Mouse (Mus musculus) hindbrain, postnatal 0 days (tissue): ENCODE measurements around the gene Dtx3l. TPM values are rescaled to one million over a fixed set of nuclear protein-coding genes. Genes with fewer than 3 reads are reported as not detected.

Experiments used
- ATAC-seq: fragments of 200-750 bp; cut with Nextera tagmentation; 2 replicates; pipeline ENCODE4 v1.8.0; 2017; ENCODE audit warnings: mild to moderate bottlenecking, moderate TSS enrichment, moderate library complexity
- DNase-seq: peaks from one replicate; pipeline ENCODE4 v3.0.0-alpha.2; 2015; ENCODE audit warnings: low spot score
- H3K27ac ChIP-seq: fragments of 300-500 bp; sonication (generic); 2 replicates; pipeline ENCODE4 v1.5.1; 2014; ENCODE audit warnings: mild to moderate bottlenecking
- H3K27me3 ChIP-seq: fragments of 300-500 bp; sonication (generic); 2 replicates; pipeline ENCODE4 v1.6.1; 2014; ENCODE audit warnings: low read length, mixed read lengths; ENCODE audit not compliant: insufficient read depth
- H3K36me3 ChIP-seq: fragments of 300-500 bp; sonication (generic); 2 replicates; pipeline ENCODE4 v1.6.1; 2014; ENCODE audit warnings: low read length, mixed read lengths; ENCODE audit not compliant: insufficient read depth
- H3K4me1 ChIP-seq: fragments of 300-500 bp; sonication (generic); 2 replicates; pipeline ENCODE4 v1.6.1; 2014; ENCODE audit warnings: antibody characterized with exemption, low read length, mixed read lengths; ENCODE audit not compliant: insufficient read depth
- H3K4me2 ChIP-seq: fragments of 300-500 bp; sonication (generic); 2 replicates; pipeline ENCODE4 v1.6.1; 2014; ENCODE audit warnings: low read depth, mild to moderate bottlenecking, low read length, moderate library complexity, mixed read lengths
- H3K4me3 ChIP-seq: fragments of 300-500 bp; sonication (generic); 2 replicates; pipeline ENCODE4 v1.5.1; 2014; ENCODE audit warnings: low read length
- H3K9ac ChIP-seq: fragments of 300-500 bp; sonication (generic); replicated peaks from 2 replicates; pipeline ENCODE4 v1.6.1; 2014; ENCODE audit warnings: mild to moderate bottlenecking, low read length, moderate library complexity, mixed read lengths
- H3K9me3 ChIP-seq: fragments of 300-500 bp; sonication (generic); 2 replicates; pipeline ENCODE4 v1.6.1; 2016; ENCODE audit warnings: low read length, mixed read lengths
- CTCF ChIP-seq: IDR thresholded peaks from 2 replicates; pipeline ENCODE4 v1.5.1; 2016; ENCODE audit warnings: antibody characterized with exemption, control low read depth, low read depth
- WGBS: fragments of 180-500 bp; shearing (Covaris S2); extraction: QIAGEN DNeasy Blood & Tissue Kit; methylation state at CpG from one replicate; pipeline ENCODE4 v1.1.7; 2014; 5-methylcytosine and 5-hydroxymethylcytosine counted together
- polyA plus RNA-seq: library from polyadenylated mRNA; unstranded; fragments of >200 nt; fragmentation: Nextera tagmentation; extraction: Ambion mirVana; gene quantifications from 2 replicates; pipeline ENCODE4 v1.2.1, GENCODE M21; 2015
- total RNA-seq: library from RNA; depleted of rRNA; stranded (reverse); fragments of >200 nt; gene quantifications from 2 replicates; pipeline ENCODE4 v1.2.3, GENCODE M21; 2014; rRNA removed

Dtx3l gene
- total and polyA plus RNA-seq, 2 experiments from 2014 or later: 1.2 to 2.5 TPM

- H3K9me3 ChIP-seq: no peaks in the 10 kb centered on the region
- DNase-seq (no peak), ATAC-seq (no peak)
- 75% methylated on average over 7 of the region's 7 CpGs for WGBS
- no peaks in the 10 kb centered on the region for H3K27me3 ChIP-seq
- H3K27ac ChIP-seq: no peak overlapping the region
- H3K36me3 ChIP-seq: no peaks in the 10 kb centered on the region
- no peak overlapping the region for H3K4me3 ChIP-seq
- H3K9ac ChIP-seq: no peak overlapping the region
- no peak for TF ChIP-seq CTCF
- no peaks in the 10 kb centered on the region for H3K4me1 ChIP-seq
- H3K4me2 ChIP-seq: no peak overlapping the region
Observed at GRCm38 (mm10) chr16:35888174-35888573, 50.8 kb downstream of the Dtx3l start.

Other genes starting within 250 kb of the Dtx3l start
- gene Dirc2, start 169.8 kb downstream of the Dtx3l start, total RNA-seq: 70.8 and 80.8 TPM in 2 replicates
- 34.1 and 35.5 TPM in 2 replicates for gene Dirc2, start 169.8 kb downstream of the Dtx3l start, polyA plus RNA-seq
- gene Hspbap1, start 168.8 kb downstream of the Dtx3l start, total RNA-seq: 5.0 and 7.9 TPM in 2 replicates
- gene Hspbap1, start 168.8 kb downstream of the Dtx3l start, polyA plus RNA-seq: 4.4 and 5.8 TPM in 2 replicates
- gene Parp14, start 67.6 kb downstream of the Dtx3l start, total RNA-seq: 0.47 and 1.3 TPM in 2 replicates
- 0.61 and 0.79 TPM in 2 replicates for gene Parp14, start 67.6 kb downstream of the Dtx3l start, polyA plus RNA-seq
- gene Parp9, start 681 bp downstream of the Dtx3l start, total RNA-seq: 2.5 and 3.5 TPM in 2 replicates
- gene Parp9, start 681 bp downstream of the Dtx3l start, polyA plus RNA-seq: 3.6 and 3.8 TPM in 2 replicates
- gene Kpna1, start 39.6 kb upstream of the Dtx3l start, total RNA-seq: 53.8 and 55.9 TPM in 2 replicates
- gene Kpna1, start 39.6 kb upstream of the Dtx3l start, polyA plus RNA-seq: 54.6 and 55.2 TPM in 2 replicates
- 5.6 and 6.1 TPM in 2 replicates for gene Wdr5b, start 102.0 kb upstream of the Dtx3l start, total RNA-seq
- gene Wdr5b, start 102.0 kb upstream of the Dtx3l start, polyA plus RNA-seq: 4.9 and 6.8 TPM in 2 replicates
- 7.2 and 8.3 TPM in 2 replicates for gene Fam162a, start 132.4 kb upstream of the Dtx3l start, total RNA-seq
- gene Fam162a, start 132.4 kb upstream of the Dtx3l start, polyA plus RNA-seq: 145 and 146 TPM in 2 replicates
- gene Ccdc58, start 132.5 kb upstream of the Dtx3l start, total RNA-seq: 3.8 and 4.9 TPM in 2 replicates
- 27.8 and 34.0 TPM in 2 replicates for gene Ccdc58, start 132.5 kb upstream of the Dtx3l start, polyA plus RNA-seq
- not detected in 2 replicates for gene Csta1, start 192.1 kb upstream of the Dtx3l start, total RNA-seq
- gene Csta1, start 192.1 kb upstream of the Dtx3l start, polyA plus RNA-seq: not detected in 2 replicates
- gene Stfa2l1, start 217.7 kb upstream of the Dtx3l start, total RNA-seq: not detected in 2 replicates
- gene Stfa2l1, start 217.7 kb upstream of the Dtx3l start, polyA plus RNA-seq: 0.84 and 1.1 TPM in 2 replicates
- gene Gm5483, start 245.1 kb upstream of the Dtx3l start, total RNA-seq: not detected in 2 replicates
- 0.96 and 1.7 TPM in 2 replicates for gene Gm5483, start 245.1 kb upstream of the Dtx3l start, polyA plus RNA-seq